Mouse (Mus musculus): Measurements from ENCODE around the gene Pi16. TPM values are rescaled to one million over a fixed set of nuclear protein-coding genes. Genes with fewer than 3 reads are reported as not detected.
"Not testable (repeated sequence)": the region's sequence is repeated elsewhere in the genome, so short reads cannot be mapped to it uniquely, and the experiment has no call there.

Gene Pi16
- 10 to 100 TPM; 22.7 to 29.1 TPM for total RNA-seq (2021)
- long read RNA-seq, experiment 1, partial matches to known transcripts = 1 of 6 reads
- long read RNA-seq, experiment 1, other reads (novel, unspliced or antisense) = 3 of 6 reads
- long read RNA-seq, experiment 2, partial matches to known transcripts = 3 of 8 reads
- long read RNA-seq, experiment 2, other reads (novel, unspliced or antisense) = 4 of 8 reads

DNA sequence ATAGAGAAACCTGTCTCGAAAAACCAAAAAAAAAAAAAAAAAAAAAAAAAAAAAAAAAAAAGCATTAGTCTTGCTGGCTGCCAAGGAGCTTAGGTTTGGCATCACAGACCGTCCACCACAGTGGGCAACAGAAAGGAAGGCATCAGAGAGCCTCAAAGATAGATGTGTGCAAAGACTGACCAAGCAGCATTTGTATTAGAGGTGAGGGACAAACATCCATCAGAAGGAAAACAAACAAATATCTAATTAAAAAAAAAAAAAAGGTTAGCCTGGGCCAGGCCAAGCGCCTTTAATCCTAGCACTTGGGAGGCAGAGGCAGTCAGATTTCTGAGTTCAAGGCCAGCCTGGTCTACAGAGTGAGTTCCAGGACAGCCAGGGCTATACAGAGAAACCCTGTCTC lies at the start of gene Pi16:
Gene Pi16, plus strand, starts transcription at position 301 of the 400 bp plus-strand sequence.
- DNase-seq = not testable (repeated sequence)

DNA sequence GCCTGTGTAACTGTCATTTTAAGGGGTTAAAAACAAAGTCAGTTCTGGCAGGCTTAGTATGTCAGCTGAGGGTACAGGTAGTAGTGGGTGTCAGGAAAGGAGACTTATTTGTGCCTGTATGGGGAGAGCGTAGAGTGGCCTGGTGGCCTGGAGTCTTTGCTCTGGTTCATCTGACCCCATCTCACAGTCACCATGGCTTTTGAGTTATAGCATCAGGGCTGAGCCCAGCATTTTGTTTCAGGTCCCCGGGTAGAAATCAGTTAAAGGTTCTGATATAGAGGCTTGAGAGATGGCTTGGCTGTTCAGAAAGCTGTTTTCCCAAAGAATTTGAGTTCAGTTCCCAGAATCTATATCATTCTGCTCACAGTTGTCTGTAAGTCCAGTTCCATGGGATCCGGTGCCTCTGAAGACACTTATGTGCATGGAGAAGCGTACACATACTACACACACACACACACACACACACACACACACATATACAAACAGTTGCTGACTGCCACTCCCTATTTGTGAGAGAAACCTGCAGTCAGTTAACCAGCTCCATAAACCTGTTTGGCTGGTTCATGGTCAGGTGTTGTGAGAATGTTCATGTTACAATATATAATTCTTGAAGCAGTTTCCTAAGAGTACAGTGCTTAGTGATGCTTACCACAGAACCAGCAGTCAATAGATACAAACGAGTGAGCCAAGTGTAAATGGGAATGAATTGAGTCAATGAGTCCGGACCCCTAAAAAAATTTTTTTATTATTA lies 49.4 kb upstream of the Pi16 start:
- peak in 1 of 2 experiments; percentile 48 for DNase-seq

DNA sequence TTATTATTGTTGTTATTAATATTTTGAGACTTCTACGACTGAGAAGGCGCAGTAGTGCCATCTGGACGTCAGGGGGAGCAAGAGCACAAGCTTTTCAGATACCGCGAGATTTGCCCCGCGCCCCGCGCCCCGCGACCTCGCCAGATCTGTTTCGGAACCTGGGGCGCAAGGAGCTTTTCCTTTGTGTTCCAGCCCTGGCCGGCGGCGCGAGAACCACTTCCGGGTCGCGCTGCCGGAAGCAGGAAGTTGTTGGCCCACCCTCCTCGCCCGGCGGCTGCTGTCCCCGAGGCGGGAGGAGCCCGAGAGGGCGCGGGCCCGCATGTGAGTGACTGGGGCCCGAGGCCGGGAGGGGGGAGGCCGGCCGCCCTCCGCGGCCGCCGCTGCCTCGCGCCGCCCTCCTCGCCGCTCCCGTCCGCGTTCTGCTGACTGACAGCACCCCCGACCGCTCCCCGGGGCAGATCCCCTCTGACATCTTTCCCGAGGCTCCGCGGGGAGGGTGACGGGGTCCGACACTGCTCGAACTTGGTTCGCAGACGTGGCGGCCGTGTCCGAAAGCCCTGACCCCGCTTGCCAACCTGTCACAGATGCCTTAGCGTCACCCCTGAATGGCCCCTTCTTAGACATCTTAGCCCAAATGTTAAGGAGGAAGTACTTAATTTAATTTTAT lies 48.7 kb upstream of the Pi16 start, which contains the start of gene BC004004:
Gene BC004004, plus strand, starts transcription at position 107 of the 667 bp plus-strand sequence.
- DNase-seq = peak; percentile 97 to 98

DNA sequence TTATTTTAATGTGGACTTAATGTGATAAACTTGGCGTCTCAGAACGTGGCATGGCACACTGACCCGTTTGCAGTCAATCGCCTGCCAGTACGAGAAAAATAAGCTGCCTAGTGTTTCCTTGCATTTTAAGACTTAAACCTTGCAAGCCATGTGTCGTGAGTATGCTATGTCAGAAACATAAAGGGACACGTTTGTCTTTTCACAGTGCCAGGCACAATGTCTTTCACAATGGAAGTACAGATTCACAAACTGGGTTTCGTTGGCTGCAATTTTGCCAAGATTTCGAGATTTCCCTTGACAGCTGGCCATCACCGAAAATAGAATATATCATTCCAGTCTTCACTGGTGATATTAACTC lies 48.2 kb upstream of the Pi16 start:
- no peak for DNase-seq

DNA sequence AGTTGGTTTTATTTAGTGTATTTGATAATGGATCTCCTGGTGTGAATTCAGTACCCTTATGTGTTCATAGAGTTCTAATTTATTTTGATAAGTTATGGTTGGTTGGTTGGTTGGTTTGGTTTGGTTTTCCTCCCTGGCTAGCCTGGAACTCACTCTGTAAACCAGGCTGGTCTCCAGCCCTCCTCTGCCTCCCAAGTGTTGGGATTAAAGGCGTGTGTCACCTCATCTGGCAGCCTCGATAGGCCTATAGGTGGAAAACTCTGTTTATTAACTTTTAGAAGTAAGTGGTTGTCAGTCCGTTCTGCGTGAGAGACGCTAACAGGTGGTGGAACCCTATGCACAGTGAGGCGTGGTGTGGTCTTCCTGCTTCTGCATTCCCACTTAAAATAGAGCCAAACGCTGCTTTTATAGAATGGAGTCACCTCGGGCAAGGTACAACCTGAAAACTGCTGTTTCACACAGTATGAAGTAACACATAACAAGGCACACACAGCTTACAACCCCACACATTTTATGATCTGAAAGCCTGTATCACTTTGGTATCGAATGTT lies 47.3 kb upstream of the Pi16 start:
- DNase-seq = no peak

DNA sequence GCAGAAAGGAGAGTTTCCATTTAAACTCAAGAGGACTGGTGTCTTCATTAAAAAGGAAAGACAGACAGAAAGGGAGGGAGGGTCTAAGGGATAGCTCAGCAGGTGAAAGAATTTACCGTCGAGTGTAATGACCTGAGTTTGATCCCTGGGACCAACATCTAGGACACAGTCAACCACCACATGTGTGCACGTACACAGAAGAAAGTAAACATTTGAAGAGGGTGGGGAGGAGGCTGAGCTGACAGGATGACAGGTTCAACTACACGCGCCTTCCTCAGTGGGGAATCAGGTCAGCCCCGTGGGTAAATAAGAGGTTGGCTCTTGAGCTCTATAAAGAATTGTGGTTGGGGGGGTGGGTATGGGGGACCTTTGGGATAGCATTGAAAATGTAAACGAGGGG lies 44.3 kb upstream of the Pi16 start:
- no peak for DNase-seq

DNA sequence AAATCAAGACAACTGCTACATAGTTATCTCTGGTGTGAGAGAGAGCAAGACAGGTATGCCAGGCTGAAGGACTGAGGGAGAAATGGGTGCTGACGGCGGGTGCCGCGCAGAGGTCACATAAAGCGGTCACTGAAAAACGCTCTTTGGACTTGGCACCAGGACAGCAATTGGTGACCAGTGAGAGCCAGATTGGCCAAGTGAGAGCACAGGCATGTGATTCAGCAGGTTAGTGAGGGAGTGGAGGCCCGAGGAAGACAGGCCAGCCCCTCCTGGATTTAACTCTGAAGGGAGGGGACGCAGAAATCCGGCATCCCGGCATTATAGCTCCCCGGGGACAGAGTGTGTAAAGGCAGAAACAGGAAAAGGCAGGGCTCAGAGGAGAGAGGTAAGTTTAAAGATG lies 43.6 kb upstream of the Pi16 start:
- DNase-seq = peak; percentile 74 to 81

DNA sequence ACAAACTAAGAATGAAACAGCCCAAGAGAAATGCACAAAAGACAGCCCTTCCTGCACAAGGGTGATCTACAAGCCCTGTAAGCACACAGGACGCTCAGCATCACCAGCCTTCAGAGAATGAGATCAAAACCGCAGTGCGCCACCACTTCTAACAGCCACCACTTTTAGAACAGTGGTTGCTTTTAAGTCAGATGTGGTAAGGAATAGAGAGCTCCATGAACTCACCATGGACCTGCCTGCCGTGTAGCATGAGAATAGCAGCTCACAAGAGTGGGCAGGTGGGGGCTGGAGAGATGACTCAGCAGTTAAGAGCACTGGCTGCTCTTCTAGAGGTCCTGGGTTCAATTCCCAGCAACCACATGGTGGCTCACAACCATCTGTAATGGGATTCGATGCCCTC lies 37.1 kb upstream of the Pi16 start:
- no peak for DNase-seq

DNA sequence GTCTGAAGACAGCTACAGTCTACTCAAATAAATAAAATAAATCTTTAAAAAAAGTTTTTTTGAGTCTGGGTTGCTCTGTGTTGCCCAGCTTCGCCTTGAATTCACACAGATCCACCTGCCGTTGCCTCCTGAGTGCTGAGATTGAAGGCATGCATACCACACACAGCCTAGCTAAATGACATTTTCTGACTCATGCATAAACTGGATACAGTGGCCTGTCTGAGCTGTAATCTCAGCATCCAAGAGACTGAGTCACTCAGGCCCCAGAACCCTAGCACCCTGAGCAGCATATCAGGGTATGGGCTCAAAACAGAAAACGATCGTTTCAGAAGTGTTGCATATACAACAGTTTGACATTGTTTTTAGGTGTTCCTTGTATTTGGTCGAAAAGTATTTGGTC lies 35.9 kb upstream of the Pi16 start:
- no peak for DNase-seq

DNA sequence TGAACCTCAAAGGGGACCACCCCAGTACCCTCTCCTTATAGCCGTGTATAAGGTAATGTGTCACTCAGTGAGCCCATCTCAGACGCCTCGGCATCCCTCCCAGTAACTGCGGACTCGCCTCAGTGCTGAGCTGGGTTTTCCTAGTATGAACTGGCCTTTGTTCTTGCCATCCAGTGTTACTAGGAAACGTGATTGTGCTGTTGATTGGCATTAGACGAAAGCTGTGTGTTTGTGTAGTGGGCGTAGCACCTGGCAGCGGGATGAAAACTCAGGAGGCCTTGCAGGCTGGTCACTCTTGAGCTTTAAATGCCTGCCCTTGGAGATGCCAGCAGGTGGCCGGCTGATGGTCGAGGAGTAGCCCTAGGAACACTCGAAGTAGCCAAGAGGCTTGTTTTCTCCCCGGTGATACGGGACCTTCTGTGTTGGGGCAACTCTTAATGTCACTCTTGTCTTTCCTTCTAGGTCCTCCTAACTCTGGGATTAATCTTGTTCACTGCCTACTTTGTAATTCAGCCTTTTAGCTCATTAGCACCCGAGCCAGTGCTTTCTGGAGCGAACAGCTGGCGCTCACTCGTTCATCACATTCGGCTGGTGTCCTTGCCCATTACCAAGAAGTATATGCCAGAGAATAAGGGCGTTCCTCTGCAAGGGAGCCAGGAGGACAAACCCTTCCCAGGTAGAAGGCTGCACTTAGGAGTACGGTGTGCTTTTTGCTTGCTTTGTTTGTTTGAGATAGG lies 35.1 kb upstream of the Pi16 start:
- DNase-seq = no peak

DNA sequence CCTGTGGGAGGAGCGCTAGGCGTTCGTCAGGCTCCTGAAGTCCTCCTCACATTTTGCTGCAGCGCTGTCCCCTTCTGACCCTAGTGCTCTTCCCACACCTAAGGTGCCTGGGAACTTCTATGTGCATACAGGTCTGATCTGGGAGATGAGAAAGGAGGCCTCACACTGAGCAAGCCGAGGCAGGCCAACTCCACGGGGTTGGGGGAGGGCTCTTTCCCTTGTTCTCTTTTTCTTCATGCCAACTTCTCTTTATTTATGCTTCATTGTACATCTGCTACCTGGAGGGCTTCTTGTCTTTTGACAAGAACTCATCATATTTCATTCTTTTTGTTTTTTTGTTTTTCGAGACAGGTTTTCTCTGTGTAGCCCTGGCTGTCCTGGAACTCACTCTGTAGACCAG lies 25.7 kb upstream of the Pi16 start:
- DNase-seq = no peak

DNA sequence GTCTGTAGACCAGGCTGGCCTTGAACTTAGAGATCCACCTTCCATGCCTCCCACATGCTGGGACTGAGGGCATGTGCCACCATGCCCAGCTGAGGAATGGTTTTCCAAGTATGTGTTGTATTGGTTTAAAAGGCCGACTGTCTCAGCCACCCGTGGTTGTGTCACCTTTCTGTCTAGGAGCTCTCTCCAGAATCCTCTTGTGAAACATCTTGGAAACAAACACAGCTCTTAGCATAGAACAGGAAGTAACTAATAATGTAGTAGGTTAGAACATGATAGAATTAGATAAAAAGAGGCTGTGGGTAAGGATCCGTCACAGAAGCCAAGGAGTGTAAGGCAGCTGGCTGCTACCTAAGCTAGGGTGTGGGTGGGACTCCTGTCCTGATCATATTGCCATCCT lies 24.5 kb upstream of the Pi16 start:
- no peak for DNase-seq

DNA sequence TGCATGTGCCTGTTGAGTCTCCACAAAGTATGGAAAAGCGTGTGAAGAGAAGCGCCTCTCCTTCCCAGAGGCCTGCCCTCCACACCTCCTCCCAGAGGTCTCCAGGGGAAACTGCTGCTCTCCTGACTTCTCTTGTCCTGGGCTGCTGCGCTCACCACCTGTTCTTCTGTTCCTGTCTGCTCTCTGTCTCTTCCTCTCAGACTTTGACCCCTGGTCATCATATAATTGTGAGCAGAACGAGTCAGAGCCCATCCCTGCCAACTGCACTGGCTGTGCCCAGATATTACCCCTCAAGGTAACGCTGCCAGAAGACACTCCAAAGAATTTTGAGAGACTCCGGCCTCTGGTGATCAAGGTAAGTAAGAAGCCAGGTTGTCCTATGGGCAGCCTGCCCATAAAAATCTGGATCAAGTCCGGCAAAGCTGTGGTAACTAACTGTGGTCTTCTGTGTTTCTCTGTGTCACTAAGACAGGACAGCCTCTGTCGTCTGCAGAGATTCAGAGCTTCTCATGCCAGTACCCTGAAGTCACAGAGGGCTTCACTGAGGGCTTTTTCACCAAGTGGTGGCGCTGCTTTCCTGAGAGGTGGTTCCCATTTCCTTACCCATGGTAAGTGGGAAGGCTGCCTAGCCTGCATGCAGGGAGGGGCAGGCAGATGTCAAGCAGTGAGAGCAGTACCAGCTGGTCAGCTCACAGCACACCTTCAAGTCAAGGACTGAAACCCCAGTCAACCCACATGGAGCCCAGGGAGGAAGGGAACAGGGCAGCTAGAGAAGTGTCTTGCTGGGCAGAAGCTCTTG lies 23.5 kb upstream of the Pi16 start:
- DNase-seq = peak; percentile 47 to 66

DNA sequence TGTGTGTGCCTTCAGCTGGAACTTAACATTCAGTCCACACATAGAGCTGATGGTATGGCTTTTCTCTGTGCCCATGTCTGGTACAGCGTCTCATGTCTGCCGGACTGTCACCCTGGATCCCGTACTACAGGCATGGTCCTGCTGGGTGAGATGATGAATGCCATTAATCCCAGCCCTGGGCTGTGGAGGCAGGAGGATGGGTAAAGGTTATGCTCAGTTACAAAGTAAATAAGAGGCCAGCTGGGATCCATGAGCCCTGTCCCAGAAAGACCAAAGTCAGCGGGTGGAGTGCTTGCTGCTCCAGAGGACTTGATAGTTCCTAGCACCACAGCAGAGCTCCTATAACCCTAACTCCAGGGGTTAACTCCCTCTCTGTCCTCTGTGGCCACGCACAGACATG lies 21.6 kb upstream of the Pi16 start:
- no peak for DNase-seq

DNA sequence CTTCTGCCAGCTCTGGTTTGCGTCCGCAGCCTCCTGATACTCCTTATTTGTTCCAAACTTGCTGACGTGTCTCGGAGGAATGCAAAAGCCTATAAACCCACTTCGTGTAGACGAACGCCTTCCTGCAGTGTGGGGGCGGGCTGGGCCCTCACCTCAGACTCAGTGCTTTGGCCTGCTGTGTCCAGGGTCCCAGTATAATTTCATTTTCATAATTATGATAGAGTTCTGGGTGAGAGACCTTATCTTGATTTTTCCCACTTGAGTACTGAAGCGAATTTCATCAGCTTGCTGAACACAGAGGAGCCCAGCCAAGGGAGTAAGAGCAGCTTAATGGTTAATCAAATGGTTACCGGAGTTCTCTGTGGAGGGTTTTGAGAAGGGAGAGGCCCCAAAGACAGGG lies 20.2 kb upstream of the Pi16 start:
- DNase-seq = no peak

DNA sequence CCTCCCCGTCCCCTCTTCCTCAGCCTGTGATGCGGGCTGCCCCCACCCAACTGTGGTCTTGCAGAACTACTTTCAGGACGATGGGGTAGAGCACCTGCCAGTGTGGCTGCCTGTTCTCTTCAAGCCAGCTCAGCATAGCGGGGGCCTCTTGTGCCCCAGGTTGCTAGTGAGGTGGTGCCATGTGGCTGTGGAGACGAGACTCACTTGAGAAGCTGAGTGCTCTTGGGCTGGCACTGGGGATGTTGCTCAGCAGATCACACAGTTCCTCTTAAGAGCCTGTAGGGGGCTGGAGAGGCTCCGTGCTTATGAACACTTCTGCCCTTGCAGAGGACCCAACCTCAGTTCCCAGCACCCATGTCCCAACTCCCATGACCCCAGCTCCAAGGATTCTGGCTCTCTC lies 19.7 kb upstream of the Pi16 start:
- DNase-seq = no peak

DNA sequence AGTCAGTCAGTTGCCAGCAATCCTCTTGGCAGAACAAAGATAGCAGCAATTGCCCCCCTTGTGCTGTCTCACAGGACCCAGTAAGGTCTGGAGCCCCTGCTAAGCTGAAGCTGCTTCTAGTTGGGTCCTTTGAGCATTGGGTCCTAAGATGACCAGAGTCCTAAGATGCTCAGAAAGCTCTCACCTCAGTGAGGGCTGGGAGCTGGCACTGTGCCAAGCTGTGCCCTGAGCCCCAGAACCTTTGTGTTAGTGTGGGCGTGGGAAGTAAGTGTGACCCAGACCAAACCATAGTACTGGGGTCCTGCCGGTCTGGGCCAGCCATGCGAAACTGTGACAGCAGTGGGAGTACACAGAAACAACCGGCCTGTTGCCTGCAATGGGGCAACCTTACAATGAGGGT lies 18.2 kb upstream of the Pi16 start:
- no peak for DNase-seq

DNA sequence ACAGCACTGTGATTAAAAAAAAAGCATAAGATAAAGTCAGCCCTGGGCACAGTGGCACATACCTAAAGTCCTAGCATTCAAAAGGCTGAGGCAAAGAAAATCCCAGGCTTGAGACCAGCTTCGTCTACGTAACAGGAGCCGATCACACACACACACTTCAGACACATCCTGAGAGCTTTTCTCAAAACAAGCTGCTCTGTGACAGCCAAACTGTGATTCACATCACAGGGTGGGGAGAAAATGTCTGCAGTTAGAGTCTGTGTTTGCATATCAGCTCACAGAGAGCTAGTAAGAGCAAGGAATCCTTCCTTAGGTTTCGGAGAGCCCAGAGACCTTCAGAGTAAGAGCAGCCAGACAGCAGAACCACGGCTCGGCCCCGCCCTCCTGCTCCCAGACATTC lies 16.6 kb upstream of the Pi16 start:
- DNase-seq = no peak

DNA sequence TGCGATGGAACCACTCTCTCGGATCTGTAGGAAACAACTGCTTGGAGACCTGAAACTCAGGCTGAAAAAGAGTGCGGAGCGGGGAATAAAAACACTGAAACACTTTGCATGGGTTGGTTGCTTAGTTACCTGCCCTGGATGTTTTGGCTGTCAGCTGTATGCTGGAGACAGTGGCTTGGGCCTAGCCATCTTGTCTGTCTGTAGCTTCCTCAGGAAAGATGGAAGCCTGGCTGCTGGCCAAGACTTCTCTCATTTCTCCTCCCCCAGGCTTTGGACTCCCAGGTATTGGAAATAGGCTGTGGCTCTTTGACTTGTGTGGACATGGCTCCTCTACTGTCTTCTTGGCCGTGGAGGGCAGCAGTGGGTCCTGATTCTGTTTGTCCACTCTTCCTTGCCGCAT lies 16.1 kb upstream of the Pi16 start:
- no peak for DNase-seq

DNA sequence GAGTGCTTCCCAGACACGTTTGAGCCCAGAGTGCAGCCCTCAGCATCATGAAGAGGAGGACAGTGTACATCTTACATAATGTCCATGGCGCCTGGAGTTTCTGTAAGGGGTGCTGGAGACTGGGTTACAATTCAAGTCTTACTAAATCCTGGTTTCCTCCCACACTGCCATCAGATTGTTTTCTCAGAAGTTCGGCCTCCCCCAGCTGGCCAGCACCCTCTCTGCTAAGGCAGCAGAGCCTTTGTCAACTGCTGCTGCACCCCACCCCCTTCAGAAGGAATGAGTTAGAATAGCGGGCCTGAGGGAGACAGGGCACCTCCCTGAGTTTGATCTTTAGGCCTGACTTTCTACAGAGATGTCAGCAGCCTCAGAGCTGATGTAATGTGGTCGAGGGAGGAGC lies 15.3 kb upstream of the Pi16 start:
- peak; percentile 54 to 67 for DNase-seq

DNA sequence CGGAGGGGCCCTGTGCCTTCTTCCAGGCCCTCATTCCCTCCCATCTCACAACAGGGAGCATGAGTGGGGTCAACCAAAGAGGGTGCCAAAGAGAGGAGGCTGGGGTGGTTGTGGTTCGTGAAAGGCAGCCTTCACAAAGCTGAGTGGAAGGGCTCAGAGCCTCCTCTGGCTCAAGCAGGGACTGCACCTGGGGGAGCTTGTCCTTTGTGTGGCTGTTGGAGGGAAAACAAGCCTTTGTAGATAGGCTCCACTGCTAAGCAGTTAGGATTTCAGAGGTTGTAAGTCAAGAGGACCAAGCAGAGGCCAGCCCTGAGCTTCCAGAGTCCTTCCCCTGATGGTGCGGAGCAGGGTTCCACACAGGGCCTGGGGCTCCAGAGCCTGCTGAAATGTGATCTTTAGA lies 14.4 kb upstream of the Pi16 start:
- no peak for DNase-seq

DNA sequence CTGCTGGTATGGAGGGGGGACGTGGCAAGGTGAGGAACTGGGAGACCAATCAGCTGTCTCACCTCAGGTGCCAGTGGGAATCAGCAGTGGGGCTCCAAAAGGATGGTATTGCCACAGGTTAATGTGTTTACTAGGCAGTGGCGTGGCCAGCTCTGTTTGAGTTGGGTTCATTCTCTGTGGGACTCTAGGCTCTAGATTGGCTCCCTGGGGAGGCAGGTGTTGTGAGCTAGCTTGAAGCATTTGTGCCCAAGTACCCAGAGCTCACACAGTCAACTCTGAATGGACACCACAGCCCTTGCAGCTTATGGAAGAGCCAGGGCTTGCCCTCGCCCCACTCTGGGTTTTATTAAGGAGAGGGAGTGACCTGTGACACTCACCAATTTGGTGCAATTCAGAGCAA lies 13.6 kb upstream of the Pi16 start:
- DNase-seq = no peak

Data from heart, adult 18-20 months (tissue).